Mouse (Mus musculus): Measurements from ENCODE around the gene Gm26661.

Gm26661 gene

DNA sequence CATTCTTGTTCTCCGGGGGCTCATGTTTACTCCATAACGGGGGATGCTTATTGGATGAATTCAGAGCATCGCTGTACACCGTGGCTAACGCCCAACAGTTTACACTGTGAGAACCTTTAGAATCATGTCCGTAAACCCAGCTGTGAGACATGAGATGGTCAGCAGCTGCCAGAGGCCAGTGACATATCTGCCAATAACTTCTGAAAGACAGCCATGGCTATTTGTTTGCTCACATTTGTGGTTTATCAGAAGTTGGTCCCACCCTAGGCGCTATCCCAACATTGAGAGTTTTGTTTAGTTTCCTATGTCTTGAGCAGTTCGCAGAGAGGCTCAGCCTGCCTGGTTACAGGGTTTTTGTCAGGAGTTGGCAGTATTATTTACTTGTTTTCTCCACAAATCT is 30.0 kb downstream of the Gm26661 start:
- no peak for DNase-seq

DNA sequence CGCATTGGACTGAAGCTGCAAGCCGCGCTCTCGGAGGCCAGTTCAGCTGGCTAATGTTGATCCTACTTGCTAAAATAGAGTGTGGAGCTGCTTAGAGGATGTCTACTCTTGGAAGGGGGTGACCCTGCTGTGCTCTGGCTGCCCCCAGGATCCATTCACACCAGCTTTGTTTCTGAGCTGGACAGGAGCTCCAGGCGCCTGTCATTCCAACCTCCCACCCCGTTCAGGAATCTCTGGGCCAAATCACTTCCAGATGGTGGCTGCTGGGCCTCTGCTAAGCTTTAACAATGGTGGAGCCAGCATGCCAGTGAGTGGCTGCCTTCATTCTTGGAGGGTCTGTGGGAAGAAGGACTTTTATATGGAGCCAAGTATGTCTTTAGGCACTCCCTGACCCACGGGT is 31.3 kb downstream of the Gm26661 start:
- DNase-seq, result no peak

DNA sequence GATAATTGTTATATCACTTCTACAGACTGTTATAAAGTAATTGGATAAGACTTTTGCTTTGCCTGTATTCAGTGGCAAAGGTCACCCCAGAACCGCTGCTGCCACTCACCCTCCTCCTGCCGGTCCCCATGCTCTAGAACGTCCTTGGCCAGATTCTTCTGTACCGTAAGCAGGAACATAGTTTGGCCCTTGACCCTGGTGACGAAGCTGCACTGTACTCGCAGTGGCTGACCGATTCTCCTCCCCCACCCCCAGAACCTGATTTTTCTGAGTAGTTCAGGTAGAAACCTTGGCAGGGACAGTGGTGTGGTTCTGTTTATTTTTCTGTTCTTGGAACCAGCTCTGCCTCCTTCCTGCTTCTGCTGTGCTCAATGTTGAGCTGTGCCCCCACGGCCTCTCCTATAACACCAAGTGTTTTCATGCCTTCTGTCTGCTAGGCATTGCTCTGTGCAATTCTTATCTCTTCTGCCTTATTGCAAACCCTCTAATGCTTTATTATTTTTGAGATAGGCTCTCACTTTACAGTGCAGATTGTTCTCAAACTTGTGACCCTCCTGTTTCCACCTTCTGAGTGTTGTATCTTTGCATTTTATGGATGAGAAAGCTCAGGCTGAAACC is 33.4 kb downstream of the Gm26661 start:
- no peak for DNase-seq

DNA sequence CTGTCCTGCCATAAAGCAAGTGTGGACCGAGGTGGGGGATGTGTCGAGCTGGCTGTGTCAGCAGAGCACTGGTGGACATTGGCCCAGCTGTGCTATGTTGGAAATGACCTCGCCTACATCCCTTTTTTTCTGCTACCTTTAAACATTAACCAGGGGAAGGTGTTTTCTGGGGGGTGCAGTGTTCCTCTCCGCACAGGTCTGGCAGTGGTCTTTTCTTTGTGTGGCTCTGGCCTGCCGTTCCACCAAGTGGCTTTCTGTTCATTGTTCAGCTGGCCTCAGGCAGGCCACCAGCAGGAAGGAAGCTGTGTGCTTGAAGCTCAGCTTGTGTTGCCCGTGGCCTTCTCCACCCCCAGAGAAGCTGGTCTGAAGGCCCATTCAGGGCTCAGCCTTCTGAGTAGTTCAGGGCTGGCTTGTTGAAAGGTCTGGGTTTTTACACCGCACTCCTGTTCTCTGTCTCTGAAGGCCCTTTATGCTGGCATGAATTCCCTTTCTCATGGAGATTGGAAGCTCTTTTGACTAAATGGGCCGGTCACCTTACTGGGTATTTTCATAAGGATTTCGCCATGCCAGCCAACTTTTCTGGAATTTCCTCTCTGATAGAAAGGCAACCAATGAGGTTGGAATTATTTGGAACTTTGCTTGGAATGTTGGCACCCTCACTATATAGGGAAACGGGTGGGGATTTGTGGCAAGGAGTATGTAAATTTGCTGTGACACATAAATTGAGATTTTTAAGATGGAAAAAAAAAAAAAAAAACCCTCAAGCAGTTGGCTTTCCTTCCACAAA is 35.0 kb downstream of the Gm26661 start:
- DNase-seq, result no peak

DNA sequence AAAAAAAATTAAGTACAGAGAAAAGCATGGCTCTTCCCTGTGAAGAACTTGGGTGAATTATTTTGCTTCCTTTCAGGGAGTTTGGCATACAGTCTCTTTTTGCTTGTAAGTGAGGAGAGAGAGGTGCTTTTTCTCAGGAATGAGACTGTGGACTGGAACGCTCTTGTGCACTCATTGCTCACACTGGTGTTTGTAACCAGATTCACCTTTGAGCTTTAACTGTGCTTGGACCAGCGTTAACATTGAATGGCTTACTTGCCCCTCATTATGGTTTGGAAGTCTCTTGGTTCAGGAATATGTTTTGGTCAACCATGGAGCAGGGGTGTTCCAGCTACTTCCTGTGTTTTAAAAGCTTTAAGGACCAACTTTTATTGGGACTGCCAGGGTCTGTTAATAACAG is 37.8 kb downstream of the Gm26661 start:
- no peak for DNase-seq

DNA sequence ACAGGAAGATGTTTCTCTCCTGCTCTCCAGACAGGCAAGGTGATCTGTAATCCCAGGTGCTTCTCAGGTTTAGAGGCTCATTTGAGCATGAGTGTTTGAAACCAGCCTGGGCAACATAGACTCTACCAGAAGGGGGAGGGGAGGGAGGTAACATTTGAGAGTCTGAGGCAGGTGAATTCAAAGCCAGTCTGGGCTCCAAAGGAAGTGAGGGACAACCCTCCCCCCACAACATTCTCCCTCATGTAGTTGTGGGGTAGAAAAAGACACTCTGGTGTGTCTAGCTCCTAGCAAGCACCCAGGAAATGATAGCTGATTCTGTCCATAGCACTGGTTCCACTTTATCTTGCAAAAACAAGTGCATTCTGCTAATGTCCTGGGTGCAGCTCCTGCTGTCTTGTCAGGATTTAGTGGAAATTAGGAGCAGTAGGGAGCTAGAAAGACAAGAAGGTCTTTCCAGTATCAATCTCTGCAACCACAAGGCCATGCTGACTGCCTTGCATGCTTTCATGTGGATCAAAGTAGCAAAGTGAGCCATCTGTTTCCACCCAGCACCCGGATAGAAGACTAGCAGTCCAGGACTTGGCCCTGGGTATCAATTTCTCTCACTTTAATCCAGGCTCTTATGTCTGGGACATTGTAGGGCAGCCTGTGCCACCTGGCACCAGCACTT is 40.5 kb downstream of the Gm26661 start:
- DNase-seq, result no peak

DNA sequence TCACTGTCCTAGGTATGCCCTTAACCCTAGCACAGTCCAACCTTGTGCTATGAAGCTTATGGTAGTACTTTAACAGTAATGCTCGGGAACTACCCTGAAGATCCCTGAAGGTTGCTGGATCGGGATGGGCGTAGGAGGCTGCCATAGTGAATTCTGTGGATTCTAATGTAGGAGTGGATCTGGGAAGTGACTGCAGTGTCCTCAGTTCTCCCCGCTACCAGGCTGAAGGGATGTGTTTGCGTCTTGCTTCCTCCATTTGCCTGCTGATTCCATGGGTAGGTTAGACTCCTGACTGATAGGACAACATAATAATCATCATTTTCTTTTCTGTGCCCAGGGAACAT is 41.0 kb downstream of the Gm26661 start:
- no peak for DNase-seq

DNA sequence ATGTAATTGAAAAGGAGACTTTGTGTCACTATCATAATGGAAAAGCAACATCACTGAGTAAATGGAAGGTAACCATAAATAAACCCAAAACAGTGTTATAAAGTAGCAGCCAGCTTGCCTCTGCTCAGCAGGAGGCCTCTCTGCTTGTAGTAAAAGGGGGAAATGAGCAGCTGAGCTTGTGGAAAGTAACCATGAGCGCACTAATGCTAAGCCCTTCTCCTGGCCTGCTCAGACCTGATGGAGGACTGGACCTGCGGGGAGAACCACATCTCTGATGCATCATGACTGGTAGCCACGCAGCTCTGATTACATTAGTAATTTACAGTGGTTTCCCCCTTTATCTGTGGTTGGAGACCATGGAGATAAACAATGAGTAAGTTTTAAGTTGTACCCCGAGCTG is 42.1 kb downstream of the Gm26661 start:
- DNase-seq, result no peak

DNA sequence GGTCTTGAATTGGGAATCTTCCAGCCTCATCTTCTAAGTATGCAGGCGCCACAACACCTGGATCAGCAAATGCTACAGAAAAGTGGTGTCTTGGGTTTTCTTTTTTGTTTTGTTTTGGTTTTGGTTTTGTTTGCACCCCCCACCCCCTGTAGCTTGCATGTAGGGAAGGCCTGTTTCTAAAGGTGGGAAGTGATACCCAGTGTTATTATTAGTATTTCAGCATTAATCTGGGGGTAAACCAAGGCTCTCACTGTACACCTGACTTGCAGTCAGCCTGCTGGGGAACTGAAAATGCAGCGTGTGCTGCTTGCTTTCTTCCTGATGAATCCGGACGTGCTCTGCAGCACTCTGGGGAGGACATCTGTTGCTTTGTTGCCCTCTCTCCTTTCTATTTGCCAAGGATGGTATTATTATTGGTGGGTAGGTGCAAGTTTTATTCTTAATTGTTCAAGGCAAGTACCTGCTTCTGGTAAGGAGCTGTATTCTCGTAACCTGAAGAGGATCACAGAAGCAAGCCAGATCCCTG is 47.2 kb downstream of the Gm26661 start:
- DNase-seq, result no peak

DNA sequence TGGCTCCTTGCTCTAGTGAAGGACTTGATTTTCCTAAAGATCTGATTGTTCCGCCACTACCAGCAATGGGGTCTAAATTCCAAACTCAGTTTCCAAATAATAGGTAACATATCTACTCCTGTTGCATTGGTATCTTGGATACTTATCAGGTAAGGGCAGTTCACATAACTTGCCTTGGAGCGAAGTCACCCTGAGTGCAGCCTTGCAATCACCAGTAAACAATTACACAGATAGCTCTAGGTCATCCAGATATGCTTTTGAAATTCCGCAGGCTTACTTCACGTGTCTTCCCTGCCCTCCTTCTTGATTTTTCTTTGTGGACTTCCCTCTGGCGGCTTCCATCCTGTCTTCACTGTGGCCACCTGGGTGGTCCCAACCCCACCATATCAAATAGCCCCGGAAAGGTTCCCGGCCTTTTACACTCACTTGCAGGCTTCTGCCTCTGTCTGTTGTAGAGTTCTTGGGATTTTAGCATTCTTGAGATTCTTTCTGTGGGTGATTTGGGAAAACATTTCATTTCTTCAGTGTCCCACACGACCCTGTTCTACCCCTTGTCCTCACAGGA is 48.6 kb downstream of the Gm26661 start:
- DNase-seq, result no peak
